Mouse (Mus musculus): Measurements from ENCODE around the gene Gm42742. TPM values are rescaled to one million over a fixed set of nuclear protein-coding genes. Genes with fewer than 3 reads are reported as not detected.
A peak's percentile ranks its signal among the peaks of the same experiment; 100 is the strongest.

Gene Gm42742
- total RNA-seq, 2 experiments from 2014 or later = 34.0 to 35.5 TPM

DNA sequence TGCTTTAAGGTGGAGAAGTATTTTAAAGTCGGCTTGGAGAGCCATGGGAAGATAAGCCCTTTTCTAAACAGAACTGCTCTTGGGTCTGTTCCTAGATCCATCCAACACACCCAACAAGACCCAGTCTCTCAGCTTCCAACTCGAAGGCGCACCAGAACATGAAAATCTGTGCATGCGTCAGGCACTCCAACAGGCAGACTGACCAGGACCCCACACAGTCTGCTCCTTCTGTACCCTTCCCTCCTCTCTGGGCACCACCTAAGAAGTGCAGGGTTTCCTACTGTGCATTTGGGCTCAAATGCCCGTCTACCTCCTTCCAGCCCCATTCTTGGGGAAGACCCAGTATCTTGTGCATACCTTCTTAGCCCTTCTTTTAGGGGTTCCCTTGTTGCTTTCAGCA, 406 bp downstream of the Gm42742 start:
- no peak for DNase-seq (ENCODE audit: low spot score in 2 of 2)

DNA sequence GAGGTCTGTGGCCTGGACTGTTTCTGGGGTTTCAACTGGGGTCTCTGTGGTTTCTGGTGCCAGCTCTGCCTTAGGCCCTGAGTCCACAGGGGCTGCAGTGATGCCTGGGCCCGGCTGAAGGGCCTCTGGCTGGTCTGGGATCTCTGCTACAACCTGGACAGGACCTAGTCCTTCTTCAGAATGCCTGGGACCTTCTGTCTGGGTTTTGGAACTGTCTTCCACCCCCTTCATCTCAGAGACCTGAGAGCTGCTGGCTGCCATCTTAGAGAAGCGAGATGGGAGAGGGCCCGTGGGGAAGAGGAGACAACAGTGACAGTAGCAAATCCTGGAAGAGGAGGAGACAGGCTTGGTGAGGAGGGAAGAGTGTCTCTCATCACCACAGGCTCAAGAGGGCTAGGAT, 866 bp downstream of the Gm42742 start:
- DNase-seq (ENCODE audit: low spot score in 2 of 2) = no peak

DNA sequence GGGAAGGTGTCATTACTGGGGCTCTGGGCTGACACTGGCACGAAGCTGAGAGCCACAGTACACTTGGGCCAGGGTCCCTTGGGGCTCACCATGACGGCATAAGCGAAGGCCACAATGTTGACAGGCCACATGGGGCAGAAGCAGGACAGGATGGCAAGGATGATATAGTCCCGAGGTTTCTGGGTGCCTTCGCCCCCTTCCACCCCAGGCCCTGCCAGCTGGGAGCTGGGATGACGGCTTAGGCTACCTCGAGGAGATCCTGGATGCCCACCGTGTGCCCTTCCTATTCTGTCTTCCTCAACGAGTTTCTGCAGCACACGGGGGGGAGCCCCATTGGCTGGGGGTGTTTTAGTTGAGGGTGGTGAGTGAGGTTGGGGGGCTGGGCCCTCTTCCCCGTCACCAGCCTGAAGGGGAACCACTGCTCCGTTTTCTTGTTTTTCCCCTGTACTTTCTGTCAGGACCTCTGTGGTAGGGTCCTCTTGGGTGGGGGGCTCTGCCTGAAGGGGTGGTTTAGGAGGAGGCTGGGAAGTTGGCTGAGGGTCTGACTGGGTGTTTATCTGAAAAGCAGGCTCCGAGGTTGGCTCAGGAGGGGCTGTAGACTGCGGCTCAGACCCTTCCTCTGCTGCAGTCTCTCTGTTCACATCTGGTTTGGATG, 1.5 kb downstream of the Gm42742 start:
- DNase-seq (ENCODE audit: low spot score in 2 of 2) = no peak

- no peak for DNase-seq (ENCODE audit: low spot score in 2 of 2)
These were observed 2.2 kb downstream of the Gm42742 start for GRCm38 (mm10) chr7:127018416-127019305.

- DNase-seq (ENCODE audit: low spot score in 2 of 2) = no peak
These were observed 2.9 kb downstream of the Gm42742 start for GRCm38 (mm10) chr7:127017950-127018345.

DNA sequence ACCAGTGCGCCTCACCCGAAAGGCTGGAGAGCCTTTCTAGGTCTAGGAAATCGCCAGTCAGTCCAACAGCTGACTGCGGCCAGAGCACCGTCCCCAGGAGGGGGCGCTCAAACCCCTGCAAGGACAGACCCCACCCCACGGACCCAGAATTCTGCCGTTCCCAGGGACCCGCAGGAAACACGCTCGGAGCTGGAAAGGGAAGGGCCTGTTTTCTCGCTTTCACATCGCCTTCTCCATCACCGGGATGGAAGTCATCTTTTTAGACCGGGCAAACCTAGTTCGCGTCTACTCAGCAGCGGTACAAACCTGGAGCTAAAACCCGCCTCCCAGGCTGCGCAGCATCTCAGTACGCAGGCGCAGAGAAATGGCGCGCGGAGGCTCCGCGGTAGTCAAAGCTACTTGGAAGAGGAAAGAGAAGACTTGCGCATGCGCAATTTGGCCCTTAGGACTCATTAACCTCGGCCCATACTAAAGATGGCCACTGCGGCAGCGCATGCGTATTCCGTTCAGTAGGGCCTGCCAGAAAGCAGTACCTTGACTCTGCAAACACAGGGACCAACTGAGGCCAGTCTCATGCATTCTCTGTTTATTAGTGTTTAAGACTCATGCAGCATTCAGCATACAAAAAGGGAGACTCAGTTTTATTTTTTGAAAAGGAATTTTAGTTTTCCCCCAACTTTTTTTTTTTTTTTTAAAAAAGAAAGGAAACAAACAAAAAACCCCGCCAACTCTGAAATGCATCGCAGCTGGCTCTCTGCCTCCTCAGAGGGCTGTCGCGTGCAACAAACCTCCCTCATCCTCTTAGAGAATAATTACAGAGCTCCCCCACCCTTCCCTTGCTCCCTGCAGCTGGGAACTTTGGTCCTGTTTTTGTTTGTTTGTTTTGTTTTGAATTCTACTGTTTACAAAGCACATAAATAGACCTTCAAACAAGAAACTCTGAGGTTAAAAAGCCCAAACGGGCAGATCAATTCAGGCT, 3.6 kb downstream of the Gm42742 start, which contains the start of gene Pagr1a:
Pagr1a (minus strand) TSS at position 382 of the 979 bp plus-strand sequence.
- DNase-seq (ENCODE audit: low spot score in 2 of 2) = peak; percentile 97 to 98

- DNase-seq (ENCODE audit: low spot score in 2 of 2) = no peak
These were observed 4.4 kb downstream of the Gm42742 start for GRCm38 (mm10) chr7:127016486-127016938.

DNA sequence TGATC, 4.6 kb downstream of the Gm42742 start, which contains the start of gene Pagr1b:
Pagr1b (minus strand) TSS at position 4 of the 5 bp plus-strand sequence.
- DNase-seq (ENCODE audit: low spot score in 2 of 2) = no peak

DNA sequence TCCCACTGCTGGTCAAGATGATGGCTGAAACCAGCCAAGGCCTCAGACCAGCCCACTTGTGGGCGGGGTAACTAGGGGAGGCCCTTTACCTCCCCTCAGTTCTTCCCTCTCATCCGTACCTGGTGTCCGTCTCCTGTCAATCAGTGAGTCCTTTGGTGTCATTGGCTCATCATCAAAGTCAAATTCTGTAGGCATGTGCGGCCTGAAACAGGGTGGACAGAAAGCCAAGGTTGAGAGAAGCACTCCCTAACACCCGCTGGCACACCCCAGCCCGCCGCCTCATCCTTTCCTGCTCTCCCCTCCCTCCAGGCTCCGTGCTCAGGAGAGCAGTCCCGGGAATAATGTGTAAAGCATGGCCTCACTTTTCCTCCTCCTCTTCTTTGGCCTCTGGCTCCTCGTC, 4.8 kb downstream of the Gm42742 start:
- no peak for DNase-seq (ENCODE audit: low spot score in 2 of 2)

DNA sequence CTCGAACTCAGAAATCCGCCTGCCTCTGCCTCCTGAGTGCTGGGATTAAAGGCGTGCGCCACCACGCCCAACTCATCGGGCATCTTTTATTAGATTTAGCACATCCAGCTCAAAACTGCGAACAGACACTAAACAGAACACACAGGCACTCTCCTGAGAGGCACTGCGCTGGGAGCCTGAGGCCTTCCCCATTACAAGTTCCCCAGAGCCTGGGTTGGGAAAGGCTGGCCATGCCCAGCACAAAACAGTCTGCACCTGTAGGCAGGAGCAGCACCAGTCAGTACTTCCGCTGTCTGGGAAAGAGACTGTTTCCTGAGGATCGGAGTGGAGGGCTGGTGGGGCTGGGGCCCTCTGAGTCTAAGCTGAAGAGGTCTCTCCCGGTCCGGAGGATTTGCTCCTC, 5.9 kb downstream of the Gm42742 start:
- no peak for DNase-seq (ENCODE audit: low spot score in 2 of 2)

DNA sequence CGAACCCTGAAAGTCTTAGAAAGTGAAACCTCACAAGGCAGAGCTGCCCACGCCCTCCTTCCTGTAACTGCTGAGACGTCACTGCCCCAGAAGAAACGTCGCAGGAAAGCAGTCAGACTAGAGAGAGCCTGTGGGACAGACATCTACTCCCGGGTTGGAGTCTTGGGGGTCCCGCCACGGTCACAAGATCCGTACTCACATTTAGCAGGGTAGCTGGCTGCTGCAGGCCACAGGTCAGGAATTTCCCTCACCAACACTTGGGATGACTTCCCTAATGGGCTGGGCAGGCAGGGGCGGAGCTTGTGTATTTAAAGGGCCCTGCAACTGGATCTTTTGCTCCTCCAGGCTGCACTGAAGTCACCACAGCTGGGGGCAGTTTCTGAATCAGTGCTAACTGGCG, 6.6 kb downstream of the Gm42742 start, which contains the start of gene Mvp:
Mvp (minus strand) TSS at position 302 of the 400 bp plus-strand sequence.
- no peak for DNase-seq (ENCODE audit: low spot score in 2 of 2)

DNA sequence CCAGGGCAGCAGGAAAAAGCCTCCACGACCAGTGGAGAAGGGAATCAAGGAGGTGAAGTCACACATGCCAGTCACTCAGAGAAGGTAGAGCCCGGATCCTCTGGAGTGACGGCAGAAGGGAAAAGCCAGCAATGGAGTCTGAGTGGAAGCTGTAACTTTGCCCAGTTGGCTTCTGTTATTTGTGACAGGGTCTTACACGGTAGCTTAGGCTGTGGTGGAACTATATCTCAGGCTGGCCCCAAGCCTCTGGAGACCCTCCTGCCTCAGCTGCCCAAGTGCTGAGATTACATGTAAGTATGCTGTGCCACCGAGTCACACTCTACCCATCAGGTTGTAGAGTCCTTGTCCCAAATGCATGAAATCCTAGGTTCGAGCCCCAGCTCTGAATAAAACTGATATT, 7.5 kb downstream of the Gm42742 start:
- no peak for DNase-seq (ENCODE audit: low spot score in 2 of 2)

DNA sequence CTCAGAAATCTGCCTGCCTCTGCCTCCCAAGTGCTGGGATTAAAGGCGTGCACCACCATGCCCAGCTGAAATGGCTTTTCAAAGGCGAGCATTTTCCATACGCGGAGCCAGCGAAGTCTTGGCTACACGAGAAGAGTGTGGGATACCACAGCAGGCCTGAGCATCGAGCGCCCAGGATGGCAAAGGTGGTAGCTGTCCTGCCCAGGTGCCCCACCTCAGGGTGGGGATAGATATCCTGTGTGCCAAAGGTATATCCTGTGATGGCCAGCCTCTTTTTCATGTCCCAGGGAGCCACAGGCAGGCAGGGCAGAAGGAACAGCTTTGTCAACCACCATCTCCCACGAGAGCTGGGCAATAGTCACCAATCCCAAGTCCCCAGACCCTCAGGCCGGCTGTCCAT, 8.1 kb downstream of the Gm42742 start:
- no peak for DNase-seq (ENCODE audit: low spot score in 2 of 2)

DNA sequence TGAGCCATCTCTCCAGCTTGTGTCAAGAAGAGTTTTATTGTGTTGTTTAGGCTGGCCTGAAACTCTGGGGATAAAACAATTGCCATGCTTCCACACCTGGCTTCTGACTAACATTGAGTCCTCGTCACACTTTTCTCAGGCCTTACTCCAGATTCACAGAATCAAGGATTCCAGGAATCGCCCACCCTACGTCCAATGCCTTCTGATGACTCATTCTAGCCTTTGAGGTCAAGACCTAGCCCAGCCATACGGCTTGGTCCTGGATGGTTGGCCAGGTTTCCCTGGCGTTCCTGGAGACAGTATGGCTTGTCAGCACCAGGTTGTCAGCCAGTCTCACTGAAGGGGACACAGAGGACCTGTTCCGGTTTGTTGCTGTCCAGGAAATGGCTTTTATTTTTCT, 8.5 kb downstream of the Gm42742 start:
- DNase-seq (ENCODE audit: low spot score in 2 of 2) = no peak

GRCm38 (mm10) chr7:127011717-127012116, 9.2 kb downstream of the Gm42742 start:
- DNase-seq (ENCODE audit: low spot score in 2 of 2) = no peak

DNA sequence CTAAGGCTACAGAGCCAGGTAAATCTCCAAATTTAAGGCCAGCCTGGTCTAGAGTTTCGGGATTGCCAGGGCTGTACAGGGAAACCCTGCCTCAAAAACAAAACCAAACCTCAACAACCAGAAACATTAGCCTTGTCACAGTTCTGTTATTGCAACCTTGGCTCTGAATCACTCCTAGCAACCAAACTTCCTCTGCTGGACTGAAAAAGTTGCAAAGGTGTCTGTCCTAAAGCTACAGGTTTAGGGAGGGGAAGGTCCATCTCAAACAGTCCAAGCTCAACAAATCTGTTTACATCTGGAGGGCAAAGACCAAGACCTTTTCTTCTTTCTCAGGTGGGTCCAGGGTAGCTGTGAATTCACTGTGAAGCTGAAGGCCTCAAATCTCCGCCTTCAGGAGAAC, 9.8 kb downstream of the Gm42742 start:
- no peak for DNase-seq (ENCODE audit: low spot score in 2 of 2)

- DNase-seq (ENCODE audit: low spot score in 2 of 2) = no peak
These were observed 11.4 kb downstream of the Gm42742 start for GRCm38 (mm10) chr7:127009307-127010085.

DNA sequence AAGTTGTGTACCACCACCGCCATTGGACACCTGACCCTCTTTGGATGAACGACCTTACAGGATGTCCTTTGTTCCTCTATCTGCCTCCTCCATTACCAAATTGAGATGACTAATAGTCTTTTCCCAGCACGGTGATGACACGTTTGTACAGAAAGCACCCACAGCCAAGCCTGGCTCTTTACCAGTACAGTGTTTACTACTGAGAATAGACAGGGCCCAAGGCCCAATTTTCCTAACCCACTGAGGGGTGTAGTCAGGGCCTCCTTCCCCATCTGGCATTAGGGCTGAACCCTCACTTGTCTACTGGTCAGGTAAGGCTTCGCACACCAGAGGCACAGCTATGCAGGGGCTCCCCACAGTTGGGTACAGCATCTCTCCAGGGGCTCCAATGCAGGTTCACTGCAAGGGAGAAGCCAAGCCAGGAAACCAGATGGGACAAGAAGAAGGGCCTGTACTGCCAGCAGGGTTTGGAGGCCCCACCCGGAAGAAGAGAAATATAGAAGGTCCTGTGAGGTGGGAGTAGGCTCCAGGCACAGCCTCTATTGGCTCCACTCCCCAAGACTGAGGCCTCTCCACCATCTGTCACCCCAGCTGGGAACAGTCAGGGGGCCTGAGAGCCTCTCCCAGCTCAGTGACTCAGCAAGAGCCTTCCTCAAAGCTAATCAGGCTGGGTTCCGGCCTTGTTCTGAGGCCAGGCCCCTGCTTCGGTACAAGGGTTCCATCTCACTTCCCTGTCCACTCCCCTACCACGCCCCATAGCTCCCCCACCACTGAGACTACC, 12.5 kb downstream of the Gm42742 start:
- peak; percentile 75 to 80 for DNase-seq (ENCODE audit: low spot score in 2 of 2)

- DNase-seq (ENCODE audit: low spot score in 2 of 2) = no peak
These were observed 13.4 kb downstream of the Gm42742 start for GRCm38 (mm10) chr7:127007313-127008024.
